Mouse (Mus musculus): Measurements from ENCODE around the gene Rarg.

DNA sequence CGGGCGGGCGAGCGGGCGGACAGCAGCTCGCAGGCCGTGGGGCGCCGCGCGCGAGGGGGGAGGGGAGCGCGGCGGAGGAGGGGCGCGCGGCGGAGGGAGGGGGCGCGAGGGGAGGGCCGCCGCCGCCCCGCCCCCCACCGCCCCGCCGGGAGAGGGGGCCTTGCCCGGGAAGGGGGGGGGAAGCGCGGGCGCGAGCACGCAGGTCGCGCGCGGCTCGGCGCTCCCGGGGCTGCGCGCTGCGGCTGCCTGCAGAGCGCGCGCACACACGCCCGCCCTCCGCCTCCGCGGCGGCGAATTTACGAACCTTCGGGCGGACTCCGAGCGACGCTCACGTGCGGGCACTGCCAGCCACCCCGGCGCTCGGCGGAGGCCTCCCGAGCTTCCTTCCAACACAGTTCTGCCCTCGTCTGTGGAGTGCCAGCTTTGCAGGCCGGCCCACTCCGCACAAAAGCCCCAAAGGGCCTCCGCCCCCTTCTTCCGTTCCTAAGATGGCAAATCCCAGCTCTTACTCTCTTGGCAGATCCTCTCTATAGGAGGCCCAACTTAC lies 53.4 kb downstream of the Rarg start:
- TF ChIP-seq POLR2A (IDR thresholded peaks at IDR 0.05; ENCODE audit: borderline replicate concordance, low read depth, low read length) (no peak), CTCF (IDR thresholded peaks at IDR 0.05; ENCODE audit: low read depth, low read length) (no peak)

Measured in bone marrow macrophage, adult 2 months (primary cell).